Mouse (Mus musculus) heart, adult 8-10 months (tissue): ENCODE data around the gene Olfr138. TPM values are rescaled to one million over a fixed set of nuclear protein-coding genes. Genes with fewer than 3 reads are reported as not detected.

ENCODE experiments used
- DNase-seq: peaks from one replicate; pipeline ENCODE4 v3.0.0; 2022; ENCODE audit warnings: low spot score
- total RNA-seq, 4 experiments: library from RNA; stranded (reverse); gene quantifications; 2 replicates each; pipeline ENCODE4 v1.2.4; 2022

Olfr138 gene
- not detected for total RNA-seq

DNA sequence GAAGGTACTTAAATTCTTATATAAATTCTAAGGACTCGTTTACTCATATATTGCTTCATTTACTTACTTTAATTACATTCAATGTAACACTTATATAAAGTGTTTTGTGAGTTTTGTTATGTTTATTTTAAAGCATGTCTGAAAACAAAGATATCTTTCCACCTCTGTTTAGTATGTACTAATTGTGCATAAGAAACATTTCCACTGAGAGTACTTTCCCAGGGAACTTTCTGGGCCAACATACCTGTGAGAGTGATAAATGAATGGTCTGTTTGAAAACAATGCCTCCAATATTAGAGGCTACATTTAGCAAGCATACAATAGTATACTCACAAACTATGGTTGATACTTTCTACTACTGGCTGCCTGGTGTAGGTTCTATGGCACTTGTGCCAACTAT, at the start of gene Olfr138:
TSS of gene Olfr138 (plus strand) at position 301 of the 400 bp plus-strand sequence.
- no peak for DNase-seq

DNA sequence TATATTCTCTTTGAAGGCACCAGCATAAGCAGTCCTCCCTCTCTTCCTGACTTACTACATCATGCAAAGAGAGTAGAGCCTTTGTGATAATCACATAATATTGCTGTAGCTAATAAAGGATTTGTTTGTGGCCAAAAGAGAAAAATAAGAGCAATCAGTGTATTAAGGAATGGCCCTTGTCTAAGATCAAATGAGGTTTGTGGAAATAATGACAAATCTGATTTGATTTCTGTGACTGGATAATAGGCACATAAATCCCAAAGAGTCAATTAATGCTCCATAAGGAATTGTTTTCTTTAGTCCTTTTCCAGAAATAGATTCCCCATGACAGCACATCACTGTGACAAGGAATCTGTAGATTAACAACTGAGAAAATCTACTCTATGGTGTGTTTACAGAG, 46.6 kb downstream of the Olfr138 start, which contains the start of gene Olfr137:
TSS of gene Olfr137 (minus strand) at position 101 of the 400 bp plus-strand sequence.
- no peak for DNase-seq

Other genes starting within 250 kb of the Olfr138 start
- gene Olfr129, start 201.0 kb upstream of the Olfr138 start, total RNA-seq, result not detected
- gene Olfr130, start 197.1 kb upstream of the Olfr138 start, total RNA-seq, result not detected
- not detected for gene Olfr131, start 172.3 kb upstream of the Olfr138 start, total RNA-seq
- not detected for gene Olfr132, start 126.5 kb upstream of the Olfr138 start, total RNA-seq
- gene Olfr133, start 115.8 kb upstream of the Olfr138 start, total RNA-seq, result not detected
- not detected for gene Olfr134, start 89.6 kb upstream of the Olfr138 start, total RNA-seq
- gene Olfr135, start 56.7 kb upstream of the Olfr138 start, total RNA-seq, result not detected
- gene Olfr137, start 46.5 kb downstream of the Olfr138 start, total RNA-seq, result not detected
- not detected for gene Olfr136, start 68.8 kb downstream of the Olfr138 start, total RNA-seq
- not detected for gene Esp36, start 159.2 kb downstream of the Olfr138 start, total RNA-seq